Mouse (Mus musculus) T-helper 1 cell (primary cell): Measurements from ENCODE around the gene Fbxo24.
"Not testable (repeated sequence)": the region's sequence is repeated elsewhere in the genome, so short reads cannot be mapped to it uniquely, and the experiment has no call there.

Source experiments
- in situ Hi-C: fragments of 300-600 bp; cut with MboI, MseI; formaldehyde crosslinking; loops from one replicate; pipeline ENCODE4 v1.15.1; 2025; ENCODE audit warnings: high pct_unique_total_duplicates

Fbxo24 gene

DNA sequence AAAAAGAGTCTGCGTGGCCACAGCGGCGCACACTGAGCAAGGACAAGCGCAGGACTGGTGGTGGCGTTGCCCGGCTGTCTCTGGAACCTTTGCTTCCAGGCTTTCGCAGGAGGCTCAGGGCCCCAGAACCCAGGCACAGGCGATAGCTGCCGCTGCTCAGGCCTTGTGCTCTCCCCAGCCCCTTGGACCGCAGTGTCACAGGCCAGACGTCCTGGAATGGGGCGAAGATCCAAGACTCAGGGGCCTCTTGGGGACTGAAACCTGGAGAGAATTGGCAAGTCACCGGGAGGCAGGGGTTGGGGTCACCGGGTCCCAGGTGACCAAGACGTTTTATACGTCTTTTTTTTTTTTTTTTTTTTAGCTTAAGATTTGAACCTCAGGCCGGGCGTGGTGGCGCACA is 15.7 kb upstream of the Fbxo24 start:
- in situ Hi-C loops, result no loop called here

DNA sequence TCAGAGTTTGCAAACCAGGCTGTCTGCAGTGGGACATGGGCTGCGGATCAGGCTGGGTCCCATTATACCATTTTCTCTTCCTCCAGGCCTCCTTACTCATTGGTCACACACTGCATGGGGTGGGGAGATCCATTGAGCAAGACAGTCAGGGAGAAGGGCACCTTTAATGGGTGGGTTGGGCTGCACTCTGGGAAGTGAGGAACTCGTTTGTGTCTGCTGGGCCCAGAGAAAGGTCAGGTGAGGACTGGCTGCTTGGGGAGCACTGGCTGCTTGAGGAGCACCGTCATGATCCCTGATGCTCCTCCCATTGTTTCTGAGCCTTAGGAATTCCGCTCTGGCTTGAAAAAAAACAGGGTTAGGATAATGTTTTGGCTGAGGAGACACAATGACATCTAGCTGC is 14.1 kb upstream of the Fbxo24 start:
- in situ Hi-C loops, result no loop called here

GRCm38 (mm10) chr5:137641054-137641453 is 12.3 kb upstream of the Fbxo24 start, which contains the start of gene Sap25:
Sap25 (plus strand) TSS chr5:137641334.
- in situ Hi-C loops, result no loop called here

DNA sequence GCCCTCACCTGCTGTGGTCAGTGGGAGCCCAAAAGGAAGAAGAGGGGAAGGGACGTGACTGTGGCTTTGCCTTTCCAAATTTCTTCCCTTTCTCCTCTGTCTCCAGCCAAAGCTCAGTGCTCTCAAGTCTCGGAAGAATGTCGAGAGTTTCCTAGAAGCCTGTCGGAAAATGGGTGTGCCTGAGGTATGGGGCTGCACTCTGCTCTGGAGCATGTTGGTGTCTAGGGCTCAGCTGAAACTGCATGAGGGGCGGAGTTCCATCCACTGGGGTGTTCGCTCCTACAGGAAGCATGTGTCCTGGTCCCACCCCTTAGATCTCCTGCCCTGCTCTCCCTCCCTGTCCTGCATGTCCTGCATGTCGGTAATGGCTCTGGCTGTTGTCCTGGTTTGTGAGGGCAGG is 10.7 kb upstream of the Fbxo24 start:
- in situ Hi-C loops, result no loop called here

- in situ Hi-C loops, result no loop called here
These were observed 4.7 kb upstream of the Fbxo24 start for GRCm38 (mm10) chr5:137633397-137634084.

- in situ Hi-C loops, result no loop called here
These were observed 2.8 kb upstream of the Fbxo24 start for GRCm38 (mm10) chr5:137631591-137631990.

DNA sequence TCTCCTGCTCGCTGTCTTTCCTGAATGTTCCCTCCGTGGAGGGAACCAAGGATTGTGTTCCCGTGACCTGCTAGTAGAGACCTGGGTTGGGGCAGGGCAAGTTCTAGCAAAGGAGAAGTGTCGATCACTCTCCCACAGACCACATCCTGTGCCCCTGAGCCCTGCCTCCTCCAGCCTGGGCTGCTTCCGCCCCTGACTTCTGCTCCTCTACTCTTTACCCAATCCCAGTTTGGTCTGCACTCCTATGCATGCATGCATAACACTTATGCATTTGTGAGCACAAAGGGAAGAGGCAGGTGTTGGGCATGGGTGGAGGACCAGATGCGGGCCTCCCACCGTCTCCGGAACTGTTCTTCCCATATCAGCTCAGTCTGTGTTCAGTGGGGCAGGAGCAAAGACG is 2.4 kb upstream of the Fbxo24 start:
- in situ Hi-C loops, result no loop called here

- in situ Hi-C loops, result no loop called here
These were observed 1.8 kb upstream of the Fbxo24 start for GRCm38 (mm10) chr5:137630602-137631001.

DNA sequence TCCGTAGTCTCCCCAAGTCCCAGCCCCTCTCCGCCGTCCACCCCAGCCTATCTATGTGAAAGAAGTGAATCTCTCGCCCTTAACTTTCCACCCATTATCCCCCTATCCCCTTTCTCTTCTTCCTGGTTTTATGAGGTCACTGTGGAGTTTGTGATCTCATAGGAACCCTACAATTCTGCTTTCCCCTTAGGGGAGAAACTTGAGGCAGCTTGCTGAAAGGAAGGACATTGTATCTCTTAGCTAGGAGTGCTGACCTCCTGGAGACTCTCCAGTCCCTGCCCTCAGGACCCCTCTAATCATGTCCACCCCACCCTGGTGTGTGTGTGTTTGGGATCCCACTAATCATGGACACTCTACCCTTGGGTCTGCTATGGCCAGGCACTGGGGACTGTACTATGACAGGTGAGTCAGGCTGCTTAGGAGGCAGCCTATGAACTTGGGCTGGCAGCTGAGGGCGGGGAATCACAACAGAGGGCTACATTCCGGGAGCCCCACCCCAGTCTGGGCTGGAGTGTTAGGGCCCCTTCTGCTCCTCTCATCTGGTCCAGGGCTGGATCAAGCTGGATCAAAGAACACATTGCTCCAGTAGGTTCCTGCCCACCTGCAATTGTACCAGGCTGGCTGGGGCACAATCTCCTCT is 1.2 kb upstream of the Fbxo24 start:
- in situ Hi-C loops, result loop anchor here (10.0 kb wide), 1 partner anchor 815 kb away; the partner anchor contains the start of gene Zfp157

DNA sequence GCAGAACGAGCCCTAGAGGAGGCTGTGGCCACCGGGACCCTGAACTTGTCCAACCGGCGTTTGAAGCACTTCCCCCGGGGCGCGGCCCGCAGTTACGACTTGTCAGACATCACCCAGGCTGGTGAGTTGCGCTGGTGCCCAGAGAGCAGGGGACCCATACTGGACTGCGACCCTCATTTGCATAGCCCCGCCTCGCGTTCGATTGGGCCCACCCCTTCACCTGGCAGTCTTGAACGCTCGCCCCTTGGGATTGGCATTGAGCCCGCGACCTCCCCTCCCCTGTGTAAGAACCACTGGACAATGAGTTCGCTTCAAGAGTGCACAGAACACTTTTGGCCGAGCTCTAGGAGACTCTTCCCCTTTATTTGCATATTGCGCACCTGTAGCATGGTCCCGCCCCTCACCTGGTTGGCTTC is 512 bp upstream of the Fbxo24 start:
- in situ Hi-C loops, result loop anchor here (10.0 kb wide), 1 partner anchor 815 kb away; the partner anchor contains the start of gene Zfp157

- in situ Hi-C loops, result loop anchor here (10.0 kb wide), 1 partner anchor 817 kb away; the partner anchor contains the start of gene Zfp157
These were observed 811 bp downstream of the Fbxo24 start for GRCm38 (mm10) chr5:137627991-137628390.

DNA sequence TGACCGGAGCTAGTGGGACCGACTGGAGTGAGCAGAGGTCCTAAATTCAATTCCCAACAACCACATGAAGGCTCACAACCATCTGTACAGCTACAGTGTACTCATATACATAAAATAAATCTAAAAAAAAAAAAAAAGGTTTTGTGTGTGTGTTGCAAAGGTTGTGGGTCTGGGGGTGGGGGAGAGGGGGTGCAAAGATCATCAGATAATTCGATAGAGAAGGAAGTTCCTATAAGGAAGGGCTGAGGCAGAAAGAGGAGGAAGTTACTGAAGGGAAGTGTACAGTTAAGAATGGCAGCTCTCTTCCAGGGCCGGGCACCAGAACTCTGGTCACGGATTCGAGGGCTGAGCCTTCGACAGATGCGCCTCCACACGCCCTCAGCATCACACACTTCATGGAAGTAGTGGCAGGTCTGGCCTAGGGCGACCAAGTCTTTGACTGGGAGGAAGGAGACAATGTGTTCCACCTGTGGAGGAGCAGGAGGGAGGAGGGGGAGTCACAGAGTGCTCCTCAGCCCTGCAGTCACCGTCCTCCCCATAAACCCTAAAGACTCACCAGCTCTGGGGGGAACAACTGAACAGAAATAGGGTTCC is 4.8 kb downstream of the Fbxo24 start:
- in situ Hi-C loops, result loop anchor here (10.0 kb wide), 1 partner anchor 821 kb away; the partner anchor contains the start of gene Zfp157

DNA sequence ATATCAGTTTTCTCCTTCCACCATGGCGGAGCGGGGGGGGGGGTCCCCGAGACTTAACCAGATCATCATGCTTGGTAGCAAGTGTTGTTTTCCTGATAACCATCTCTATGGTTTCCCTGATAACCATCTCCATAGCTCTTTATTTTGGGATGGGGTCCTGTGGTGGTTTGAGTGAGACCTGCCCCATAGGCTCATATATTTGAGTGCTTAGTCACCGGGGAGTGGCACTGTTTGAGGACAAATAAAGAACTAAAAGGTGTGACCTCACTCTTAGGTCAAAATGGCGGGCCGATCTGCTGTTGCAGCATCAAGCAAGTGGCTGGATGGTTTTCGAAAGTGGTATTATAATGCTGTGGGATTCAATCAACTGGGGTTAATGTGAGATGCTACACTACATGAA is 13.5 kb downstream of the Fbxo24 start:
- in situ Hi-C loops, result no loop called here

DNA sequence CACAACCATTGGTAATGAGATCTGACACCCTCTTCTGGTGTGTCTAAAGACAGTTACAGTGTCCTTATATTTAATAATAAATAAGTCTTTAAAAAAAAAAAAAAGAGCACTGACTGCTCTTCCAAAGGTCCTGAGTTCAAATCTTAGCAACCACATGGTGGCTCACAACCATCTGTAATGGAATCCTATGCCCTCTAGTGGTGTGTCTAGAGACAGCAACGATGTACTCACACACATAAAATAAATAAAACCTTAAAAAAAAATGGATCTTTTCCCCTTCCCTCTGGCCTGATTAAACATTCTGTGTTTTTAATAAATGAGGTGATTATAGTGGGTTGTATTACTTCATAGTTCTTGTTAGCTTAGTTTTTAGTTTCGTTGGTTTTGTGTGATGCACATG is 13.9 kb downstream of the Fbxo24 start:
- in situ Hi-C loops, result not testable (repeated sequence)

- in situ Hi-C loops, result no loop called here
These were observed 15.3 kb downstream of the Fbxo24 start, which contains the start of gene Pcolce for GRCm38 (mm10) chr5:137613550-137613949. Pcolce (minus strand) TSS chr5:137613784.

- in situ Hi-C loops, result no loop called here
These were observed 15.7 kb downstream of the Fbxo24 start for GRCm38 (mm10) chr5:137613076-137613475.

- in situ Hi-C loops, result no loop called here
These were observed 17.6 kb downstream of the Fbxo24 start for GRCm38 (mm10) chr5:137611245-137611602.

- in situ Hi-C loops, result no loop called here
These were observed 18.1 kb downstream of the Fbxo24 start for GRCm38 (mm10) chr5:137610548-137611244.

- in situ Hi-C loops, result no loop called here
These were observed 18.7 kb downstream of the Fbxo24 start for GRCm38 (mm10) chr5:137610056-137610455.

DNA sequence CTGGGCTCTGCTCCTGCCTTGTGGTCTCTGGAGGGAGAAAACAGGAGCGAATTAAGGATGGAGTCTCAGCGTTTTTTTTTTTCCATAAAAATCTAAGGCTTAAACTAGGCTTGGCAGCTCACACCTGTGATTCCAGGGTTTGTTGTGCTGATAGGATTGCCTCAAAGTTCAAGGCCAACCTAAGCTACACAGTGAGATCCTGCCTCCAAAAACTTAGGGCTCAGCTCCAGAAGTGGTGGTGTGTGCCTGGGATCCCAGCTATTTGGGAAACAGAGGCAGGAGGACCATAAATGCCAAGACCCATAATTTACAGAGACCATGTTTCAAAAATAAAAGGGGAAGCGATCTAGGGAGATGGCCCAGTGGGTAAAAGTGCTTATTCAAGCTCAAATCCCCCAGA is 19.5 kb downstream of the Fbxo24 start:
- in situ Hi-C loops, result no loop called here

DNA sequence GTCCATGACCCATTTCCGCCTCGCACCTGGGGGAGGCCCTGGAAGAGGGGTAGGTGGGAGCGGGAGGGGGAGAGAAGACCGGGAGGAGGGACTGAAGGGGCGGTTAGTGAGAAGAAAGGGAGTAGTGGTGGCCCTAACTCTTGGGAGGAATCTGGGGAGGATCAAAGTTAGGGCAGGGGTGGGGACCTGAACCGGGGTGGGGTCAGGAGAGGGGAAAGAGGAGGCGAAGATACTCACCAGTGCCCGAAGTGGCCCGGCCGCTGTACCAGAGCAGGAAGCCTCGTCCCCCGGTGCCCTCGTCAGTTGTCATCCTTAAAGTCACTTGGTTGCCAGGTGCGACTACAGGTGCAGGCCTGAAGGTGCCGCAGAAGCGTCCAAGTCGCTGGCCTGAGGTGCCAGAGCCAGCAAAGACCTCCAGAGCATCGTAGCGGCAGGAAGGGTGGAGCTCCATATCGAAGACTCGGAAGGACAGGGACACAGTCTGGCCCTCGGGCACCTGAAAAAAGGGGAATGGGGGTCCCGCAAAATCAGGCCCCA is 20.1 kb downstream of the Fbxo24 start:
- in situ Hi-C loops, result no loop called here
